Mouse (Mus musculus): ENCODE results near the gene Kdm4d. TPM values are rescaled to one million over a fixed set of nuclear protein-coding genes. Genes with fewer than 3 reads are reported as not detected.

The Kdm4d gene
- polyA plus RNA-seq (2012): 0.18 and 0.32 TPM in 2 replicates

- no peak for TF ChIP-seq GATA1 (IDR thresholded peaks at IDR 0.05; ENCODE audit: low read length)
Measured at GRCm38 (mm10) chr9:14500023-14500915, at the start of gene Kdm4d, which contains the start of gene Cwc15. Kdm4d (minus strand) TSS chr9:14500482. Cwc15 (plus strand) TSS chr9:14500617.

- TF ChIP-seq GATA1 (IDR thresholded peaks at IDR 0.05; ENCODE audit: low read length): no peak
Measured at GRCm38 (mm10) chr9:14548366-14548761, 48.1 kb upstream of the Kdm4d start.

GRCm38 (mm10) chr9:14547584-14548365, 47.5 kb upstream of the Kdm4d start:
- TF ChIP-seq GATA1 (IDR thresholded peaks at IDR 0.05; ENCODE audit: low read length): no peak

- TF ChIP-seq GATA1 (IDR thresholded peaks at IDR 0.05; ENCODE audit: low read length): no peak
Measured at GRCm38 (mm10) chr9:14544034-14544757, 43.9 kb upstream of the Kdm4d start.

GRCm38 (mm10) chr9:14534833-14535456, 34.7 kb upstream of the Kdm4d start:
- TF ChIP-seq GATA1 (IDR thresholded peaks at IDR 0.05; ENCODE audit: low read length): no peak

DNA sequence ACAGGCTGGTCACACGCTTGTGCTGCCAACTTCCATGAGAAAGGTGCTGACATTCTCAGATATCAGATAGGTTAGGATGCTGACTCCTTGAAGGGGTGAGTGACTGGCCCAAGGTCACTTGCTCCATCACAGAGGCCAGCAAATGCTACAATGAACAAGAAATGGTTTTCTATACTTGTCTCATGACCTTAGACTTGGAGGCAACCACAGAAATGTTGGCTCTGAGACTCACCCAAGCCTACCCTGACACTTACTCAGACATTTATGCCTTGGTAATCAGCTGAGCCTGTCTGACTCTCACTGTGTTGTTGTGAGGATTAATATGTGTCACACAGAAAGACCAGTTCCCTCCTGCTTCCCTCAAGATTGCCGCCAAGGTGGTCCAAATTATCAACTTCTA, 33.4 kb upstream of the Kdm4d start:
- TF ChIP-seq GATA1 (IDR thresholded peaks at IDR 0.05; ENCODE audit: low read length): no peak

DNA sequence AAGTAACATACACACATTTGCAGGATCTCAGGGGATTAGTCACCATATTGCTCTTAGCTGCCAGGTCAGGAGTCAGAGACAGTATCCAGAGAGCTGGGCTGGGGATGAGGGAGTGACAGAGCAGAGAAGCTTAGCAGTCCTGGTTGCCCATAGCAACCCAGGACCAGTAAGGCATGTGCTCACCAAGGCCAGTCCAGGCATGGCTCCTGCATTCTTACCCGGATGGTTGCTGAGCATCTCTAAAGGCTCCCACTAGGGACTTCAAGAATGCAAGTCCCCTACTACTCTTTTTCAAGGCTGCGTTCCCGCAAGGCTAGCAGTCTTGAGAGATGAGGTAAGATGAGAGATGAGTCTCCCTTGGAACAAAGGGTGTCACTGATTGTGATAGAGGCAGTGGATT, 32.0 kb upstream of the Kdm4d start:
- TF ChIP-seq GATA1 (IDR thresholded peaks at IDR 0.05; ENCODE audit: low read length): no peak

- no peak for TF ChIP-seq GATA1 (IDR thresholded peaks at IDR 0.05; ENCODE audit: low read length)
Measured at GRCm38 (mm10) chr9:14530004-14530403, 29.7 kb upstream of the Kdm4d start.

DNA sequence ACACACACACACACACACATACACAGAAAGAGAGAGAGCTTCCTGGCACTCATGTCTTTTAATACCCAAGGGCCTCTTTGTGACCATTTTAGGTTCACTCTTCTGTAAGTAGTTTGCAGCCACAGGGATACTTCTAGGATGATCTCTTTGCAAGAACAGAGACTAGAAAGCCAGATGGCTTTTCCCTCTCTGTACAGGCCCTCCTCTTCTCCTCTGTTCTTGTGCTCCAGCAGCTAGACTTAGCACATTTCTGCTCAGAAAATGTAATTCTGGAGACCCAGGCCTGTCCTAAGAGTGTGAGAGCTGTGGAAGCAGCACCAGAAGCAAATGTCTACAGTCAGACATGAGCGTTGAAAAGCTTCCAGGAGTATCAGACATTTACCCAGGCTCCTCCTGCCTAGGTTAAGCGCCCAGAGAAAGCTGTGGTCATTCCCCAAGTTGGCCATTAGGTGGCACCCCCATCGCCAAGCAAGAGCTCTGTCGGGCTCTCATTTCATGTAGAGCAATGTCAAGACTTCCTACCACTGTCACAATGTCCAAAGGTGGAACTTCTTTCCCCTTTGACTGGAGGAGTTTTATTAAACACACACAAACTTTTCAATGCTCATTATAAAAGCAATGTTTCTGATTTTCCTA, 23.2 kb upstream of the Kdm4d start:
- no peak for TF ChIP-seq GATA1 (IDR thresholded peaks at IDR 0.05; ENCODE audit: low read length)

DNA sequence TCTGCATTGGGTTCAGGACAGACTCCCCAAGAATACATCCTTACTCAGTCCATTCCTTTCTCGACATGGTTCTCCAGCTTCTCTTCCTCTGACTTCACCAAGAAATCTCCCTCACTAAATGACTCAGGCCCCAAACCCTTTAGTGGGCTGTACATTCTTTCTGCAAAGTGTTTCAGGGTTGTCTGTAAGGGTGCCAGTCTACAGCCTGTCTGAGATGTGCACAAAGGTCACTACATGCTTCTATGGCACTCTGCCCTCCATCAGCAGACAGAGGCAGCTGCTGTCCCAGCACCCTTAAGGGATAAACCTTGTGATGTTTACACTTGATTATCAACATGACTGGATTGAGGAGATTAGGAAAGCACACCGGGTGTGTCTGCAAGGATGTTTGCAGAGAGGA, 21.4 kb upstream of the Kdm4d start:
- no peak for TF ChIP-seq GATA1 (IDR thresholded peaks at IDR 0.05; ENCODE audit: low read length)

DNA sequence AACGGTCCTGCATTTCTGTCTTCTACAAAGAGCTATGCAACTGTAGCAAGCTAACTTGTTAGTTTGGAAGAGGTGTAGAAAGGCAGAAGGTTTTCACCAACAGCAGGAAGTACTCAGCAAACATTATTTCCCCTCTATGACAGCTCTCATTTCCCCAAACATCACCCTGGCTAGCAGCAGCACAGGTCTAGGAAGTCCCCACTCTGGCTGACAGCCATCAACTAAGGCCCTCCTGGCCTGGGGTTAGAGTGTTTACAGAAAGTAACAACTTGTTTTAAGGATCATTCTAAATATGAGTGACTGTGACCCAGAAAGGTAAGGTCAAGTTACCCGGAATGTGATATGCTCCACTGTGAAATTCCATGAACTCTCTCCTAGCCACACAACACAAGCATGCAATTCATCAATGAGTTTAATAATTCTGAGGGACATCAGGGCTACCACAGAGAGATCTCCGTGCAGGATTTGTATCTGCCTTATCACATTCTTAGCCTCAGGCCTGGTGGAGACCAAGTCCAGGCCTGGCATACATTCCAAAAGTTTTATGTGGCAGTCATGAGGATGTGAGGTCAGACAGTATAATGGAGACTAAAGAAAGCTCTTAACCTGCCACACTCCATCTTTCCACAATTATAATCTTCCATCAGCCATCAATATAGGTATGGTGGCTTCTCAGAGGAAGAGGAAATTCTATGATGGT, 20.8 kb upstream of the Kdm4d start:
- no peak for TF ChIP-seq GATA1 (IDR thresholded peaks at IDR 0.05; ENCODE audit: low read length)

- no peak for TF ChIP-seq GATA1 (IDR thresholded peaks at IDR 0.05; ENCODE audit: low read length)
Measured at GRCm38 (mm10) chr9:14518105-14518504, 17.8 kb upstream of the Kdm4d start.

DNA sequence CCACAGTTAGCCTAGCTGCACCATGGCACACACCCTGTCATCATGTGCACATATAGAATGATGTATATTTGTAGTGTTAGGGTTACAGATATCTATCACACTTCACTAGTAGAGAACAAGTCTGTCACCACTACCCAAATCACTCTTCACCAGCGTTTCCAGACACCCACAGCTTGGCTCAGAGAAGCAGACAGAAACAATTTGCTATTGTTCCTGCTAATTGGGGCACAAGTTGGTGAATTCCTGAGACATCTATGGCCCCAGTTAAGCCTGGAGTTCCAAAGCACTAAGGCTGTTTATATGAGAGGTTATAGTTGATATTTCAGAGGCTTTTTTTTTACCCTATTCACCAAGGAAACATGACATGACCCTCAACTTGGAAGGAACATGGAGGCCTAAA, 17.0 kb upstream of the Kdm4d start:
- no peak for TF ChIP-seq GATA1 (IDR thresholded peaks at IDR 0.05; ENCODE audit: low read length)
